Mouse (Mus musculus): ENCODE data around the gene Veph1. TPM values are rescaled to one million over a fixed set of nuclear protein-coding genes. Genes with fewer than 3 reads are reported as not detected.

Veph1 gene
- total and polyA plus RNA-seq, 3 experiments = 0.16 TPM; not detected in 2

- Histone ChIP-seq H3K9me3 (replicated peaks) (no peaks in the 10 kb centered on the region), H3K27me3 (ENCODE audit: insufficient read depth, low read length) (no peaks in the 10 kb centered on the region), H3K36me3 (replicated peaks) (no peaks in the 10 kb centered on the region), H3K4me3 (ENCODE audit: low read depth, low read length) (no peak overlapping the region), H3K4me1 (ENCODE audit: insufficient read depth, low read depth, low read length) (no peaks in the 10 kb centered on the region)
- TF ChIP-seq TAL1 (conservative IDR thresholded peaks at IDR 0.05; ENCODE audit: low read depth, low read length) (no peak), CTCF (IDR thresholded peaks at IDR 0.05; ENCODE audit: low read depth, low read length) (no peak), POLR2AphosphoS5 (IDR thresholded peaks at IDR 0.05; ENCODE audit: insufficient replicate concordance, low read depth, low read length) (no peak), GATA2 (IDR thresholded peaks at IDR 0.05; ENCODE audit: borderline replicate concordance, low read depth, low read length) (no peak), GATA1 (IDR thresholded peaks at IDR 0.05; ENCODE audit: borderline replicate concordance, low read length) (no peak)
- ATAC-seq (ENCODE audit: extremely low read depth, insufficient number of reproducible peaks, low FRiP score, poor library complexity, severe bottlenecking) (no peak), DNase-seq (ENCODE audit: low spot score) (no peak)
Observed at GRCm38 (mm10) chr3:66025454-66025853, 271.2 kb downstream of the Veph1 start.

GRCm38 (mm10) chr3:66024220-66024792, 272.3 kb downstream of the Veph1 start:
- DNase-seq (ENCODE audit: low spot score) (no peak), ATAC-seq (ENCODE audit: extremely low read depth, insufficient number of reproducible peaks, low FRiP score, poor library complexity, severe bottlenecking) (no peak)
- H3K27me3 ChIP-seq (ENCODE audit: insufficient read depth, low read length) = no peaks in the 10 kb centered on the region
- TF ChIP-seq POLR2AphosphoS5 (IDR thresholded peaks at IDR 0.05; ENCODE audit: insufficient replicate concordance, low read depth, low read length) (no peak), GATA2 (IDR thresholded peaks at IDR 0.05; ENCODE audit: borderline replicate concordance, low read depth, low read length) (no peak), CTCF (IDR thresholded peaks at IDR 0.05; ENCODE audit: low read depth, low read length) (no peak)
- H3K9me3 ChIP-seq (replicated peaks) = no peaks in the 10 kb centered on the region
- H3K4me1 ChIP-seq (ENCODE audit: insufficient read depth, low read depth, low read length) = no peaks in the 10 kb centered on the region
- no peaks in the 10 kb centered on the region for H3K36me3 ChIP-seq (replicated peaks)
- H3K4me3 ChIP-seq (ENCODE audit: low read depth, low read length) = no peak overlapping the region

- Histone ChIP-seq H3K4me1 (ENCODE audit: insufficient read depth, low read depth, low read length) (no peaks in the 10 kb centered on the region), H3K4me3 (ENCODE audit: low read depth, low read length) (no peak overlapping the region), H3K9me3 (replicated peaks) (no peaks in the 10 kb centered on the region), H3K36me3 (replicated peaks) (no peaks in the 10 kb centered on the region), H3K27me3 (ENCODE audit: insufficient read depth, low read length) (no peaks in the 10 kb centered on the region)
- DNase-seq (ENCODE audit: low spot score) = no peak
- TF ChIP-seq GATA1 (IDR thresholded peaks at IDR 0.05; ENCODE audit: borderline replicate concordance, low read length) (no peak), POLR2AphosphoS5 (IDR thresholded peaks at IDR 0.05; ENCODE audit: insufficient replicate concordance, low read depth, low read length) (no peak), TAL1 (conservative IDR thresholded peaks at IDR 0.05; ENCODE audit: low read depth, low read length) (no peak), GATA2 (IDR thresholded peaks at IDR 0.05; ENCODE audit: borderline replicate concordance, low read depth, low read length) (no peak), CTCF (IDR thresholded peaks at IDR 0.05; ENCODE audit: low read depth, low read length) (no peak)
- ATAC-seq (ENCODE audit: extremely low read depth, insufficient number of reproducible peaks, low FRiP score, poor library complexity, severe bottlenecking) = no peak
Observed at GRCm38 (mm10) chr3:66019171-66019570, 277.5 kb downstream of the Veph1 start.

GRCm38 (mm10) chr3:66007632-66008401, 288.8 kb downstream of the Veph1 start:
- Histone ChIP-seq H3K27me3 (ENCODE audit: insufficient read depth, low read length) (no peaks in the 10 kb centered on the region; the same call in 1 of the 2 replicates), H3K4me3 (ENCODE audit: low read depth, low read length) (no peak overlapping the region), H3K4me1 (ENCODE audit: insufficient read depth, low read depth, low read length) (no peaks in the 10 kb centered on the region), H3K36me3 (replicated peaks) (no peaks in the 10 kb centered on the region), H3K9me3 (replicated peaks) (no peaks in the 10 kb centered on the region)
- no peak for TF ChIP-seq POLR2AphosphoS5 (IDR thresholded peaks at IDR 0.05; ENCODE audit: insufficient replicate concordance, low read depth, low read length)
- TF ChIP-seq TAL1 (conservative IDR thresholded peaks at IDR 0.05; ENCODE audit: low read depth, low read length) = no peak
- TF ChIP-seq GATA1 (IDR thresholded peaks at IDR 0.05; ENCODE audit: borderline replicate concordance, low read length) = no peak
- no peak for TF ChIP-seq CTCF (IDR thresholded peaks at IDR 0.05; ENCODE audit: low read depth, low read length)
- no peak for TF ChIP-seq GATA2 (IDR thresholded peaks at IDR 0.05; ENCODE audit: borderline replicate concordance, low read depth, low read length)
- DNase-seq (ENCODE audit: low spot score) = no peak
- ATAC-seq (ENCODE audit: extremely low read depth, insufficient number of reproducible peaks, low FRiP score, poor library complexity, severe bottlenecking) = no peak

GRCm38 (mm10) chr3:66004989-66005388, 291.6 kb downstream of the Veph1 start:
- peaks cover 5% of the 10 kb centered on the region for H3K27me3 ChIP-seq (ENCODE audit: insufficient read depth, low read length)
- H3K4me3 ChIP-seq (ENCODE audit: low read depth, low read length) = no peak overlapping the region
- no peak for DNase-seq (ENCODE audit: low spot score)
- TF ChIP-seq GATA2 (IDR thresholded peaks at IDR 0.05; ENCODE audit: borderline replicate concordance, low read depth, low read length) = no peak
- TF ChIP-seq CTCF (IDR thresholded peaks at IDR 0.05; ENCODE audit: low read depth, low read length) = no peak
- no peak for TF ChIP-seq POLR2AphosphoS5 (IDR thresholded peaks at IDR 0.05; ENCODE audit: insufficient replicate concordance, low read depth, low read length)
- TF ChIP-seq GATA1 (IDR thresholded peaks at IDR 0.05; ENCODE audit: borderline replicate concordance, low read length) = no peak
- TF ChIP-seq TAL1 (conservative IDR thresholded peaks at IDR 0.05; ENCODE audit: low read depth, low read length) = no peak
- H3K4me1 ChIP-seq (ENCODE audit: insufficient read depth, low read depth, low read length) = no peaks in the 10 kb centered on the region
- 0 out of 2 replicates have a peak, but pooled peaks cover 2% of the 10 kb centered on the region for H3K9me3 ChIP-seq (replicated peaks)
- no peak for ATAC-seq (ENCODE audit: extremely low read depth, insufficient number of reproducible peaks, low FRiP score, poor library complexity, severe bottlenecking)
- no peaks in the 10 kb centered on the region for H3K36me3 ChIP-seq (replicated peaks)

- no peaks in the 10 kb centered on the region for H3K36me3 ChIP-seq (replicated peaks)
- H3K9me3 ChIP-seq (replicated peaks) = 0 out of 2 replicates have a peak, but pooled peaks cover 2% of the 10 kb centered on the region
- no peaks in the 10 kb centered on the region for H3K4me1 ChIP-seq (ENCODE audit: insufficient read depth, low read depth, low read length)
- TF ChIP-seq GATA1 (IDR thresholded peaks at IDR 0.05; ENCODE audit: borderline replicate concordance, low read length) (no peak), TAL1 (conservative IDR thresholded peaks at IDR 0.05; ENCODE audit: low read depth, low read length) (no peak), GATA2 (IDR thresholded peaks at IDR 0.05; ENCODE audit: borderline replicate concordance, low read depth, low read length) (no peak), POLR2AphosphoS5 (IDR thresholded peaks at IDR 0.05; ENCODE audit: insufficient replicate concordance, low read depth, low read length) (no peak), CTCF (IDR thresholded peaks at IDR 0.05; ENCODE audit: low read depth, low read length) (no peak)
- ATAC-seq (ENCODE audit: extremely low read depth, insufficient number of reproducible peaks, low FRiP score, poor library complexity, severe bottlenecking) (no peak), DNase-seq (ENCODE audit: low spot score) (no peak)
- H3K4me3 ChIP-seq (ENCODE audit: low read depth, low read length) = no peak overlapping the region
- H3K27me3 ChIP-seq (ENCODE audit: insufficient read depth, low read length) = peaks cover 5% of the 10 kb centered on the region
Observed at GRCm38 (mm10) chr3:66004220-66004951, 292.3 kb downstream of the Veph1 start.

Other genes with a start within 250 kb of the Veph1 start
- not detected in 2 replicates for gene Ptx3, start 76.9 kb downstream of the Veph1 start, total RNA-seq (2014; fragmentation: Nextera tagmentation)
- gene Ptx3, start 76.9 kb downstream of the Veph1 start, total RNA-seq (2017) = 0.11 TPM in 1 of 2 replicates, not detected in the other
- gene Ptx3, start 76.9 kb downstream of the Veph1 start, polyA plus RNA-seq (2012) = not detected in 2 replicates